Mouse (Mus musculus) brain, adult 2 months (tissue): ENCODE data around the gene Hist2h3c1.

Experiments
- DNase-seq: peaks from one replicate; pipeline ENCODE4 v3.0.0; 2011; ENCODE audit warnings: low read depth, low spot score

The Hist2h3c1 gene

DNA sequence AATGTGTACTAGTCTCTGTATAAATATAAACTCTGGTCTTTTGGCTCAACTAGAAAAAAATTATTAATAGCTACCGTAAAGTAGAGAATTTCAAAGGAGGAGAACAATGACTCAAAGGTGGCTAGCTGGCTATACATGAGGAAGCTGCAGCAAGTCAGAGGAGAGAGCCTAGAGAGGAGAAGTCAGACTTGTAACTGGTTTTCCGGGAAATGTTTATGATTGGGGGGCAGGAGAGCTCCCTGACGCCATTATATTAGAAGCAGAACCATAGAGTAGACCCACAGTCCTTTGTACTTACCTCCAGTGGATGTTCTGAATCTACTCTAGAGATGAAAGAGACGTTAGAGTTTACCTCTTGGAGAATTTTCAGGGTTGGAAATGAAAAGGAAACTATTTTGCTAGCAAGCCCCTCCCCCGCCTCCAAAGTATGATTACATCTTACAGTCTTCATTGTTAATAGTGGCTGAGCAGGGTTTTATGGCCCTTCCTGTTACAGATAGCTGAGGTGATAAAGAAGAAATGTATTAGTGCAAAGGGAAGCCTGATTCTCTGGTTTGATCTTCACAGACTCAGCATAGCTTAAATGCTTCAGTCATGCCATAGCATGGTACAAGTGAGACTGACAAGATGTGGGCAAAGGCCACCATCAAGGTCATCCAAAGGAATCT lies 9.6 kb downstream of the Hist2h3c1 start:
- DNase-seq = no peak

GRCm38 (mm10) chr3:96257190-96257589 lies 10.7 kb downstream of the Hist2h3c1 start:
- DNase-seq = no peak

DNA sequence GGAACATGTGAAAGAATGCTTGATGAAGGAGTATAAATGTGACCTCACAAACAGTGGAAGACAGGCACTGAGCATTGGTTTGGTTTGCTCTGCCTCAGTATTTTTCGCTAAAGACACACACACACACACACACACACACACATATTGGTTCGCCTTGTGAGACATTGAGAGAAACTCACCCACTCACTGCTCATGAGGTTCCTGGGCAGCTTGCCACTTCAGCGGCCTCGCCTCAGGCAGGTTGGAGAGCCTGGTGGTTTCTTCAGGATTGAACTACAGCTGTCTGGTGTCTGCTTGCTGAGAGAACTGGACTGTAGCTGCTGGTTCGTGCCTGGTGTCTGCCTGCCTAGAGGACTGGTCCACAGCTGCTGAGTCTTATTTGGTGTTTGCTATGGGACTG lies 13.7 kb downstream of the Hist2h3c1 start:
- DNase-seq = peak; percentile 43

DNA sequence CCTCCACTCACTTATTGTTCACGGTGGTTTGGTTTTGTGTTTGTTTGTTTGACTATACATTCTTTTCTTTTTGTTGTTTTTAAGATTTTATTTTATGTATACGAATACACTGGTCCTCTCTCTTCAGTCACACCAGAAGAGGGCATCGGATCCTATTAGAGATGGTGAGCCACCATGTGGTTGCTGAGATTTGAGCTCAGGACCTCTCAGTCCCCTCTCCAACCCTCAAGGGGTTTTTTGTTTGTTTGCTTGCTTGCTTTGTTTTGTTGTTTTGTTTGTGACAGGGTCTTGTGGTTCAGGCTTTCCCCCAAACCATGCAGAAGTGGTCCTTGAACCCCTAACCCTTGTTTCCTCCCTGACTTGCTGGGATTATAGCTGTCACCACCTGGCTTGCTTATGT lies 15.1 kb downstream of the Hist2h3c1 start:
- DNase-seq = peak; percentile 40

GRCm38 (mm10) chr3:96262216-96262875 lies 15.9 kb downstream of the Hist2h3c1 start:
- DNase-seq = peak; percentile 99

- peak; percentile 98 for DNase-seq
These were observed 16.6 kb downstream of the Hist2h3c1 start, which contains the start of gene Hist2h4 for GRCm38 (mm10) chr3:96262979-96263550. Hist2h4 (minus strand) TSS chr3:96263311.

- DNase-seq = no peak
These were observed 17.3 kb downstream of the Hist2h3c1 start for GRCm38 (mm10) chr3:96263558-96264403.

DNA sequence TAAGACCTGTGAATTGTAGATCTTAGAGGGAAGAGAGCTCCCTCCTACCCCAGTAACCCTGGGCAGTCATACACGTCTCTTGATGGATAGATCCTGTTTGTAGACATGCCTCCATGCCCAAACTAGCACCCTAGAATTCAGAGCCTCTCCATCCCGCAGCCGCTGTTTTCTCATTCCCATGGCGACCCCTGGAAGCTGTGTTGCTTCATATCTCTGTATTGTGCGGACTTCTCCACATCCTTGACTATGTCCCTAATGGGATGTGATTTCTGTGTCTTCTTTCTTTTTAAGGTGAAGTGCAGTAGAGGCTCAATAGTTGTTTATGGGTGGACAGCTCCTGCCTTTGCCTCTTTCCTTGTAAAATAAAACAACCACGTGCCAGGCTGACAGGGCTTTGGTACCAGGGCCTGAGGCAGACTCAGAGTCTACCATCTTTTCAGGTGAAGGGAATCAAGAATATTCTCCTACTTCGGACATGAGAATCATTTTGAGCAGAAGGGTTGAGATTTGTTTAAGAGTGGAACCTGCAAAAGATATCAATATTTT lies 18.0 kb downstream of the Hist2h3c1 start:
- no peak for DNase-seq

DNA sequence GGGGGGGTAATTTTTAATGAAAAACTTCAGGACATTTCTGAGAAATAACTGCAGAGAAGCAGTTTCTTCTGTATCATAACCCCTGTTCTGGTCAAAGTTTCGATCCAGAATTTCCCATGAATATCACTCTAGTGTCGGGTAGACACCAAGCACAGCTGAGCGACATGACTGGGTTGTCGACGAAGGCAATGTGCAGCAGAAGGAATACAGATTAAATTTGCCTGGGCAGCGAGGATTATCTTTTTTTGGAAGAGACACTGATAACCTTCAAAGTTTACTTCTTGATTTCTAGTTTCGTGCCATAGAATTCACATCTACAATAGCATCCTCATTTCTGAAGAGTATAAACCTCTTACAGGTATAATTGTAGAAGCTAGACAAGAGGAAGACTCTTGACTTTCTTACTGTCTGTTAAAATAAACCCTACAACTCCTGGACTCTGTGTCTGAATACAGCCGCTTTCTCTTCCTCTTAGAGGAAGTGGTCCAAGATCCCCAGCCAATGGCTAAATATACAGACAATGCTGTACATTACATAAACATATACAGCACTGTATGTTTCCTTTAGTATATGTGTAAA lies 19.7 kb downstream of the Hist2h3c1 start:
- DNase-seq = no peak

- no peak for DNase-seq
These were observed 21.1 kb downstream of the Hist2h3c1 start for GRCm38 (mm10) chr3:96267541-96267940.

- DNase-seq = peak; percentile 98
These were observed 21.7 kb downstream of the Hist2h3c1 start, which contains the start of gene Hist2h3b for GRCm38 (mm10) chr3:96268051-96268775. Hist2h3b (plus strand) TSS chr3:96268654.

DNA sequence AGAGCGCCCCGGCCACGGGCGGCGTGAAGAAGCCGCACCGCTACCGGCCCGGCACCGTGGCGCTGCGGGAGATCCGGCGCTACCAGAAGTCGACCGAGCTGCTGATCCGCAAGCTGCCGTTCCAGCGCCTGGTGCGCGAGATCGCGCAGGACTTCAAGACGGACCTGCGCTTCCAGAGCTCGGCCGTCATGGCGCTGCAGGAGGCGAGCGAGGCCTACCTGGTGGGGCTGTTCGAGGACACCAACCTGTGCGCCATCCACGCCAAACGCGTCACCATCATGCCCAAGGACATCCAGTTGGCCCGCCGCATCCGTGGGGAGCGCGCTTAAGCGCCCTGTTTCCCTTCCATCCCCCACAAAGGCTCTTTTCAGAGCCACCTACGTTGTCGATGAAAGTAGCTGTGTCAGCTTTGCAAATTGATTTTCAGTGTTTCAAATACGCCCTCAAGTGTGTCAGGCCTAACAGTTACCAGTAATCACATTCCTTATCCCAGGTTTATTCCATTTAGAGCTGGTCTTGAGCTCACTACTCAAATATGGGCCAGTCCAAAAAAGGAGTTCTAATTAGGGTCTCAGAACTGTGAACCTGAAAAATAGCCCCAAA lies 22.4 kb downstream of the Hist2h3c1 start:
- DNase-seq = peak; percentile 60

DNA sequence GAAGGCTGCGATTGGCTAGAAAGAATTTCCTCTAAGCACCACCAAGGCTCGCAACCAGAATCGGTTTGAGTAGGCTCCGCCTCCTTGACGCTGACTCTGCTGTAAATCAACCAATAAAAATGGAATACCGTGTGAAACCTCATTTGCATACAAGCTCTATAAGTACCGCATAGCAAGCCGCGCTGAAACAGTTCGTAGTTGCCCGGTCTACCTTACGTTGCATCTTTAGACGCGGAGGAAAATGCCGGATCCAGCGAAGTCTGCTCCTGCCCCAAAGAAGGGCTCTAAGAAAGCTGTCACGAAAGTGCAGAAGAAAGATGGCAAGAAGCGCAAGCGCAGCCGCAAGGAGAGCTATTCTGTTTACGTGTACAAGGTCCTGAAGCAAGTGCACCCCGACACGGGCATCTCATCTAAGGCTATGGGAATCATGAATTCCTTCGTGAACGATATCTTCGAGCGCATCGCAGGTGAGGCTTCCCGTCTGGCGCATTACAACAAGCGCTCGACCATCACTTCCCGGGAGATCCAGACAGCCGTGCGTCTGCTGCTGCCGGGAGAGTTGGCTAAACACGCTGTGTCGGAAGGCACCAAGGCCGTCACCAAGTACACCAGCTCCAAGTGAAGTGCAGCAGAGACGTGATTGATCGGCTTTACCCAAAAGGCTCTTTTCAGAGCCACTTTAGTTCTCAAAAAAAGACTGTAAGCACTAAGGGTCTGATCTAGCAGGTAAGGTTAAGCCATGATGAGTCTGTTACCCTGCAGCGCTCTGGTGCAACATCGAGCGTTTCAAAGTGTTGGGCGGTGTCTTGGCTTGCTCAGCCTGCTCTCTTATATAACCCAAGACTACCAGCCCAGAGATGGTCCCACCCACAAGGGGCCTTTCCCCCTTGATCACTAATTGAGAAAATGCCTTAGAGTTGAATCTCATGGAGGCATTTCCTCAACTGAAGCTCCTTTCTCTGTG lies 23.3 kb downstream of the Hist2h3c1 start, which contains the start of gene Hist2h2bb:
Hist2h2bb (plus strand) TSS at position 242 of the 964 bp plus-strand sequence.
- DNase-seq = peak; percentile 100

DNA sequence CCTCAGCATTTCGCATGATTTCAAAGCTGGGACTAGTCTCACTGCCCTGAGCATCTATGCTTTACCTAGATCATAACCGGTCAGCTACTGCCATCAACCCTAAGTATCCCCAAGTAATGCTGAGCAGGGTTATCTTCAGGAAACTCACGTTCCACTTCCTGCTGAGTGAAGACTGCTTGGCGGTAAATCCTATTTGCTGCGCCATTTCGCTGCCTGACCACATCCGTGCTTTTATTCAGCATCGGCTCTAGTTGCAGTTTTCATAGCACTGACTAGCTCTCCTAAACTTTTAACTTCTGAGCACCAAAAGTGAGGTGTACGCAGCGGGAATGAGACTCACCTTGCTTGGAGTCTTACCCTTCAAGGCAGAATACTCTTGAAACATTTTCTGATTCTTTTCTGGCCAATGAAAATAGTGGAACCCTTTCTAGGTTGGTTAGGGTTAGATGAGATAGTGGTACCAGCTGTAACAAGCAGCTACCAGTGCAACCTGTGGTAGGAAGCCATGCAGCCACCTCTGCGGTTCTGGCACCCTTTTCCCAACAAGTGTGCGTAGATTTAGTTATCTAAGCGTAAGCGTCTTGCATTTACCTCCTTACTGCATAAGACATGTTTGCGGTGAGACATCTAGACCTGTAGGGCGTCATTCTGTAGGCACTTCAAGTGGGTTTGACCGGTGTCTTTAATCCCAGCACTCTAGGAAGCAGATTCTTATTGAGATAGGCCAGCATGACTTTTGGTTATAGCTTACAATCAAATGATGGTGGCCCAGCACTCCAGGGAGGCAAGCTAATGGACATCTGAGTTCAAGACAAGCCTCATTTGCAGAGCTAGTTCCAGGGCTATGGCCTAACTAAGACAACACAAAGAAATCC lies 27.3 kb downstream of the Hist2h3c1 start:
- no peak for DNase-seq

GRCm38 (mm10) chr3:96277428-96277799 lies 30.9 kb downstream of the Hist2h3c1 start:
- peak; percentile 67 for DNase-seq

DNA sequence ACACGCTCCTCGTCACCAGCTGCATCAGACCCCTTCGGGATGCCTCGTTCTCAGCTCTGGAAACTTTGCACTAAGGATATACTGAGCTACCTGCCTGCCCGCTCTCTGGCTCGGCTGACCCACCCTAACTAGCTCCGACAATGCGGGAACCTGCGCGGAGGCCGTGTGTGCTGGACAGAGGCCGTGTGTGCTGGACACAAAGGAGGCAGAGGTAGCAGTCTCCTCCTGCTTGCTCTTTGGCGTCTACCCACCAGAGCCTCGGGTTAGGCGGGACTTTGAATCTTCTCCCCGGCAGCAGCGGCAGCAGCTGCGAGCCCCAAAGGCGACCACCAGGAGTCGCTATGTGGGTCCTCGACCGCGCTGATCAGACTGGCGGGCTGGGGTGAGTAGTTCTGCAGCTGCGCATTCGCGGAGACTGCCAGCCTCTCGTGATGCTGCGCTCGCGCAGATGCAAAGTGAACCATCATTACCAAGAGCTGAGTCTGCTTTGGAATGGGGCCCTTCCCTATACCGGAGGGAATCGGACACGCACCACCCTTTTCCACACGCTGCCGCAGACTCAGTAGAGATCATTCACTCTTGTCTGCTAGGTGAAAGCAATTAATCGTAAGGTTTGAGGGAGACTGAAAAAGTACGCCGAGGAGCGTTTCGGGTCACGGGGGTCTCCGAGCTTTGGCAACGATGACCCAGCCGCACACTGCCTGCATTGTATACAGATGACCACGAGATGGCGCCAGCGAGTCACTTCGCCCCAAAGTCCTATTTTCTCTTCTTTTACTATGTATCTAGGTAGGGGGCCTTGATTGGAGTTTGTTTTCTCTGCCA lies 31.5 kb downstream of the Hist2h3c1 start:
- DNase-seq = peak; percentile 97

DNA sequence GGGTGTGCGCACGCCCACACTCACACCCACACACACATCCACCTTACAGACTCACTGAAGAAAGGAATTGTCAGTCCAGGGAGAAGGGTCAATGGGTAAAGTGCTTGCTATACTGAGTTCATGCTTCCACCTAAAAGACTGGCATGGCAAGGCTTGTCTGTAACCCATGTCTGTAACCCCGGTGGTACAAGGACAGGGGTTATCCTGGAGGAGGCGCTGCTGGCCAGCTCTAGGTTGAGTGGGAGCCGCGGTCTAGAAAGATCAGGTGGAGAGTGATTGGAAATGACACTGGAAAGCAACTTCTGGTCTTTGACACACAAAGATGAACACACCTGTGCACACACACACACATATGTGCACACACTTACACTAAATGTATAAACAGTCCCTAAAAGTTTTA lies 34.2 kb downstream of the Hist2h3c1 start:
- no peak for DNase-seq
